Mouse (Mus musculus) neural tube, embryonic 14.5 days (tissue): Measurements from ENCODE around the gene Srp68. TPM values are rescaled to one million over a fixed set of nuclear protein-coding genes. Genes with fewer than 3 reads are reported as not detected.

Experiments used
- ATAC-seq: fragments of 200-750 bp; cut with Nextera tagmentation; 2 replicates; pipeline ENCODE4 v1.8.0; 2017; ENCODE audit warnings: low read depth, mild to moderate bottlenecking, moderate TSS enrichment, moderate library complexity
- H3K27ac ChIP-seq: fragments of 300-500 bp; sonication (generic); 2 replicates; pipeline ENCODE4 v1.5.1; 2014; ENCODE audit warnings: low read depth, mild to moderate bottlenecking, control low read depth, low read length, moderate library complexity, mixed read lengths
- H3K27me3 ChIP-seq: fragments of 300-500 bp; sonication (generic); 2 replicates; pipeline ENCODE4 v1.6.1; 2014; ENCODE audit warnings: low read length; ENCODE audit not compliant: control insufficient read depth, insufficient read depth
- H3K36me3 ChIP-seq: fragments of 300-500 bp; sonication (generic); 2 replicates; pipeline ENCODE4 v1.6.1; 2014; ENCODE audit warnings: low read length, mixed read lengths; ENCODE audit not compliant: control insufficient read depth, insufficient read depth
- H3K4me1 ChIP-seq: fragments of 300-500 bp; sonication (generic); 2 replicates; pipeline ENCODE4 v1.6.1; 2014; ENCODE audit warnings: low read length; ENCODE audit not compliant: control insufficient read depth, insufficient read depth
- H3K4me2 ChIP-seq: fragments of 300-500 bp; sonication (generic); 2 replicates; pipeline ENCODE4 v1.6.1; 2014; ENCODE audit warnings: mild to moderate bottlenecking, low read depth, low read length, control low read depth
- H3K4me3 ChIP-seq: fragments of 300-500 bp; sonication (generic); 2 replicates; pipeline ENCODE4 v1.5.1; 2014; ENCODE audit warnings: low read depth, low read length, control low read depth, mixed read lengths
- H3K9ac ChIP-seq: fragments of 300-500 bp; sonication (generic); replicated peaks from 2 replicates; pipeline ENCODE4 v1.6.1; 2014; ENCODE audit warnings: low read depth, mild to moderate bottlenecking, control low read depth, low read length, mixed read lengths
- H3K9me3 ChIP-seq: fragments of 300-500 bp; sonication (generic); 2 replicates; pipeline ENCODE4 v1.6.1; 2016; ENCODE audit warnings: low read length; ENCODE audit not compliant: control insufficient read depth
- WGBS: fragments of 180-500 bp; shearing (Covaris S2); extraction: QIAGEN DNeasy Blood & Tissue Kit; methylation state at CpG from one replicate; pipeline ENCODE4 v1.1.7; 2014; 5-methylcytosine and 5-hydroxymethylcytosine counted together
- polyA plus RNA-seq: library from polyadenylated mRNA; unstranded; fragments of >200 nt; fragmentation: Nextera tagmentation; extraction: Ambion mirVana; gene quantifications from 2 replicates; pipeline ENCODE4 v1.2.1, GENCODE M21; 2014

The Srp68 gene
- polyA plus RNA-seq, 1 experiment from 2014 or later, result 52.0 TPM

GRCm38 (mm10) chr11:116273469-116274044 lies 460 bp downstream of the Srp68 start:
- Histone ChIP-seq H3K9me3 (no peaks in the 10 kb centered on the region), H3K4me2 (peak overlapping the region; percentile 70), H3K27ac (peak overlapping the region; percentile 93; the same call in 1 of the 2 replicates), H3K36me3 (peaks cover 14% of the 10 kb centered on the region; the same call in 1 of the 2 replicates), H3K9ac (peak overlapping the region; percentile 82), H3K4me3 (peak overlapping the region; percentile 97), H3K4me1 (peaks cover 11% of the 10 kb centered on the region), H3K27me3 (no peaks in the 10 kb centered on the region)
- WGBS, result under 1% methylated on average over 39 of the region's 39 CpGs
- ATAC-seq, result peak; percentile 58

GRCm38 (mm10) chr11:116272589-116273468 lies 1.2 kb downstream of the Srp68 start:
- Histone ChIP-seq H3K4me3 (peak overlapping the region; percentile 97), H3K9me3 (no peaks in the 10 kb centered on the region), H3K27me3 (no peaks in the 10 kb centered on the region), H3K4me1 (peaks cover 11% of the 10 kb centered on the region), H3K9ac (peak overlapping the region; percentile 82), H3K4me2 (peak overlapping the region; percentile 70), H3K27ac (no peak overlapping the region), H3K36me3 (peaks cover 18% of the 10 kb centered on the region)
- 68% methylated on average over 12 of the region's 12 CpGs for WGBS
- ATAC-seq, result no peak

- H3K36me3 ChIP-seq, result peaks cover 44% of the 10 kb centered on the region
- no peaks in the 10 kb centered on the region for H3K27me3 ChIP-seq
- no peak overlapping the region for H3K9ac ChIP-seq
- 87% methylated on average over 8 of the region's 8 CpGs for WGBS
- no peak overlapping the region for H3K4me3 ChIP-seq
- no peak for ATAC-seq
- H3K9me3 ChIP-seq, result no peaks in the 10 kb centered on the region
- no peak overlapping the region for H3K27ac ChIP-seq
- no peak overlapping the region for H3K4me2 ChIP-seq
- H3K4me1 ChIP-seq, result peaks cover 9% of the 10 kb centered on the region
These were observed 4.5 kb downstream of the Srp68 start for GRCm38 (mm10) chr11:116269560-116269959.

- peaks cover 8% of the 10 kb centered on the region for H3K4me1 ChIP-seq
- peaks cover 57% of the 10 kb centered on the region for H3K36me3 ChIP-seq
These were observed 5.7 kb downstream of the Srp68 start for GRCm38 (mm10) chr11:116268313-116268712.

GRCm38 (mm10) chr11:116267637-116268036 lies 6.4 kb downstream of the Srp68 start:
- no peak overlapping the region for H3K27ac ChIP-seq
- no peaks in the 10 kb centered on the region for H3K9me3 ChIP-seq
- peaks cover 3% of the 10 kb centered on the region for H3K4me1 ChIP-seq
- no peaks in the 10 kb centered on the region for H3K27me3 ChIP-seq
- WGBS, result 85% methylated on average over 8 of the region's 8 CpGs
- no peak overlapping the region for H3K9ac ChIP-seq
- H3K4me2 ChIP-seq, result no peak overlapping the region
- H3K36me3 ChIP-seq, result peaks cover 64% of the 10 kb centered on the region
- no peak for ATAC-seq
- H3K4me3 ChIP-seq, result no peak overlapping the region

More at GRCm38 (mm10) chr11:116268313-116268712, 5.7 kb downstream of the Srp68 start:
- H3K4me3 ChIP-seq, result no peak overlapping the region
- H3K9ac ChIP-seq, result no peak overlapping the region
- WGBS, result 96% methylated on average over 6 of the region's 6 CpGs
- H3K27me3 ChIP-seq, result no peaks in the 10 kb centered on the region
- no peaks in the 10 kb centered on the region for H3K9me3 ChIP-seq
- ATAC-seq, result no peak
- no peak overlapping the region for H3K27ac ChIP-seq
- no peak overlapping the region for H3K4me2 ChIP-seq

- Histone ChIP-seq H3K27ac (no peak overlapping the region), H3K4me1 (no peaks in the 10 kb centered on the region), H3K4me2 (no peak overlapping the region), H3K36me3 (peaks cover 78% of the 10 kb centered on the region), H3K4me3 (no peak overlapping the region), H3K9me3 (no peaks in the 10 kb centered on the region), H3K27me3 (no peaks in the 10 kb centered on the region), H3K9ac (no peak overlapping the region)
- ATAC-seq, result no peak
- 92% methylated on average over 4 of the region's 4 CpGs for WGBS
These were observed 8.2 kb downstream of the Srp68 start for GRCm38 (mm10) chr11:116265850-116266249.

- no peak overlapping the region for H3K4me2 ChIP-seq
- no peak overlapping the region for H3K4me3 ChIP-seq
- H3K9me3 ChIP-seq, result no peaks in the 10 kb centered on the region
- no peak overlapping the region for H3K9ac ChIP-seq
- H3K27ac ChIP-seq, result no peak overlapping the region
- ATAC-seq, result no peak
- no peaks in the 10 kb centered on the region for H3K4me1 ChIP-seq
- 93% methylated on average over 11 of the region's 11 CpGs for WGBS
- H3K27me3 ChIP-seq, result no peaks in the 10 kb centered on the region
- H3K36me3 ChIP-seq, result peaks cover 83% of the 10 kb centered on the region
These were observed 8.7 kb downstream of the Srp68 start for GRCm38 (mm10) chr11:116265352-116265751.

- WGBS, result 91% methylated on average over 7 of the region's 7 CpGs
- Histone ChIP-seq H3K27me3 (no peaks in the 10 kb centered on the region), H3K4me2 (no peak overlapping the region), H3K4me1 (no peaks in the 10 kb centered on the region), H3K9ac (no peak overlapping the region), H3K27ac (no peak overlapping the region), H3K36me3 (peaks cover 68% of the 10 kb centered on the region), H3K9me3 (no peaks in the 10 kb centered on the region), H3K4me3 (no peak overlapping the region)
- no peak for ATAC-seq
These were observed 13.8 kb downstream of the Srp68 start for GRCm38 (mm10) chr11:116260259-116260658.

- no peaks in the 10 kb centered on the region for H3K9me3 ChIP-seq
- H3K36me3 ChIP-seq, result peaks cover 71% of the 10 kb centered on the region
- H3K4me2 ChIP-seq, result no peak overlapping the region
- ATAC-seq, result no peak
- WGBS, result 92% methylated on average over 8 of the region's 8 CpGs
- H3K27me3 ChIP-seq, result no peaks in the 10 kb centered on the region
- H3K4me3 ChIP-seq, result no peak overlapping the region
- H3K27ac ChIP-seq, result no peak overlapping the region
- H3K4me1 ChIP-seq, result no peaks in the 10 kb centered on the region
- no peak overlapping the region for H3K9ac ChIP-seq
These were observed 14.6 kb downstream of the Srp68 start for GRCm38 (mm10) chr11:116259461-116259860.
